Mouse (Mus musculus) cerebellum, postnatal 14 days (tissue): ENCODE results near the gene Pik3c2b.

ENCODE experiments used
- DNase-seq, 2 experiments: peaks; one replicate each; pipeline ENCODE4 v3.0.0; 2021; ENCODE audit warnings: mixed read lengths in 2 of 2

Gene Pik3c2b

DNA sequence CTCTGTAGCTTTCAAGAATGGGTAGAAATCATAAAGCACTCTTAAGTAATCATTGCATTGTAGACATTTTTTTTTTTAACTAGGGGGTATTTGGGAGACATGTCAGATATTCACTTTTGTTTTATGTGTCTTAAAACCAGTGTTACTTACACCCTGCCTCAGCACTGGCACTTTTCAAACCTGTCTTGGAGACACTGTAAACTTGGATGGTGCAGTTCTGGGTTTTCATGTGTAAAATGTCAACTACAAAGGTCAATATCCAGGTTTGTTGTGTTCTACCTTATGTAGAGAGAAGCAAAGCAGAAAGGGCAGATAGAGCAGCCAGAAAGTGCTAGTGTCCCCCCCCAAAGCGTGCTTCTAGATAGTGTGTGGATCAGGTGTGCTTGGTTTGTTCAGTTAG lies 92.9 kb downstream of the Pik3c2b start:
- no peak for DNase-seq

- peak; percentile 71 to 76 for DNase-seq
Measured at GRCm38 (mm10) chr1:133146014-133147009, 100.8 kb downstream of the Pik3c2b start.

GRCm38 (mm10) chr1:133147324-133147723 lies 101.9 kb downstream of the Pik3c2b start:
- DNase-seq, result no peak

DNA sequence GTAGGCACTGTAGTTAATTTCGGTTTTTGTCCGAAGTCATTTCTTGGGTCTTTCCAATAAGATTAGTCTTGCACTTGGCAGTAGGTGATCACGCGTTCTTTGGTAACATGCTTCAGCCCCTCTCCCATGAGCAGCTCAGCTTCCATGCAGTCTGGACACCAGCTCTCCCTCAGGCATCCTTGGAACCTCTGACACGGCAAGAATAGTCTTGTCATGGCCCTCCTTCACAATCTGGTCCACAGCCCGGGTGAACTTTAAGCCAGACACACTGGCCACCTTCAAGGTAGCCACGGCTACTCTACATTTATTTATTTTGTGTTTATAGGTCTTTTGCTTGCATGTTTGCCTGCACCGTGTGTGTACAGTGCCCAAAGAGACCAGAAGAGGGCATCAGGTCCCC lies 102.7 kb downstream of the Pik3c2b start:
- DNase-seq, result no peak

DNA sequence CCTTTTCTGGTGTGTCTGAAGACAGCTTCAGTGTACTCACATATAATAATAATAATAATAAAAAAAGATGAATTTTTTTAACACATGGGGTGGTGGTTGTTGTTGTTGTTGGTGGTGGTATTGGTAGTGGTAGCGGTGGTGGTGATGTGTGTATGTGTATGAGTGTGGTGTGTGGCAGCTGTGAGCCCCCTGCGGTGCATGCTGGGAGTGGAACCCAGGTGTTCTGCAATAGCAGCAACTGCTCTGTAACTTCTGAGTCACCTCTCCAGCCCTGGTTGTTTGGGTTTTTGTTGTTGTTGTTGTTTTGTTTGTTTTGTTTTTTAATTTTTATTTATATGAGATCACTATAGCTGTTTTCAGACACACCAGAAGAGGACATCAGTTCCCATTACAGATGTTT lies 105.1 kb downstream of the Pik3c2b start:
- no peak for DNase-seq

GRCm38 (mm10) chr1:133152213-133152612 lies 106.7 kb downstream of the Pik3c2b start:
- DNase-seq, result no peak

DNA sequence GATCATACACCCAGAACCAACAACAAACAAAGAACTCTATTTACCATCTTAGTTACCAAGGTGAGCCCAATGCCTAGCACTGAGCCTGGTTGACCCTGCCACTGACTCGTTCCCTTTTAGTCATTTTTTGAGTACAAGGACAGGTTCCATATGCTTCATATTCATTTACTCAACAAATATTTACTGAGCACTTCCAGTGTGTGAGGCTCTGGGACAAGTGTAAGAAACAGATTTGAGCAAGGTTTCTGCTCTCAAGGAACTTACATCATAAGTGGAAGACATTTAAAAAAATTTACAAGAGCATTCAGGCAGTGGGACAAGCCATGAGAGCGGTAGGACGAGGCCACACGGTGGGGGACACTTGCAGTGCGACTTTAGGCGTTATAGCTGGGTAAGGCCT lies 109.8 kb downstream of the Pik3c2b start:
- DNase-seq, result no peak
